Mouse (Mus musculus): ENCODE data around the gene Hal. TPM values are rescaled to one million over a fixed set of nuclear protein-coding genes. Genes with fewer than 3 reads are reported as not detected.

The Hal gene
- polyA plus RNA-seq, 1 experiment from 2014 or later, result not detected

DNA sequence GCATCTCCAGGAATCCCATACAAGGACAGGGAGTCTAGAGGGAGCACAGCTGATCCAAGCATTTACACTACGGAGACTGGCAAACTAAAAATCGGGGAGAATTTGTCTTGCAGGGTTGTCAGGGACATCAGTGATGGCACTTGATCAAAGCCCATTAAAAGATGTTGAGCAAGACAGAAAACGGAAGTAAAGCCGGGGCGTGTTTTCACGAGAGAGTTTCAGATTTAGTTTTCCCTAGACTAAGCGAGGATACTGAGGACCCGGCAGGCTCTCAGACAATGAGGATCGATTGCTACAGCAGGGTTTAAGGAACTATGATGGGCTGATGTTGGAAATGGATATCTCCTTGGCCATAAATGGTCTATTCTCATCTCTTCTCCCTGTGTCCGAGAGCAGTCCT is 78.5 kb downstream of the Hal start:
- H3K36me3 ChIP-seq (ENCODE audit: control insufficient read depth, insufficient read depth, low read length), result no peaks in the 10 kb centered on the region
- ATAC-seq (ENCODE audit: low FRiP score) (no peak), DNase-seq (ENCODE audit: low spot score, missing footprints) (no peak)
- no peak overlapping the region for H3K27ac ChIP-seq (ENCODE audit: low read depth, low read length)
- no peak overlapping the region for H3K9ac ChIP-seq (ENCODE audit: low read length)
- no peaks in the 10 kb centered on the region for H3K9me3 ChIP-seq (ENCODE audit: control insufficient read depth, low read length)
- H3K27me3 ChIP-seq (ENCODE audit: control insufficient read depth, insufficient read depth, low read length), result no peaks in the 10 kb centered on the region
- H3K4me3 ChIP-seq (ENCODE audit: low read depth, low read length), result no peak overlapping the region
- WGBS, result 89% methylated on average over 10 of the region's 10 CpGs
- no peaks in the 10 kb centered on the region for H3K4me1 ChIP-seq (ENCODE audit: control insufficient read depth, insufficient read depth, low read length)
- H3K4me2 ChIP-seq, result no peak overlapping the region

DNA sequence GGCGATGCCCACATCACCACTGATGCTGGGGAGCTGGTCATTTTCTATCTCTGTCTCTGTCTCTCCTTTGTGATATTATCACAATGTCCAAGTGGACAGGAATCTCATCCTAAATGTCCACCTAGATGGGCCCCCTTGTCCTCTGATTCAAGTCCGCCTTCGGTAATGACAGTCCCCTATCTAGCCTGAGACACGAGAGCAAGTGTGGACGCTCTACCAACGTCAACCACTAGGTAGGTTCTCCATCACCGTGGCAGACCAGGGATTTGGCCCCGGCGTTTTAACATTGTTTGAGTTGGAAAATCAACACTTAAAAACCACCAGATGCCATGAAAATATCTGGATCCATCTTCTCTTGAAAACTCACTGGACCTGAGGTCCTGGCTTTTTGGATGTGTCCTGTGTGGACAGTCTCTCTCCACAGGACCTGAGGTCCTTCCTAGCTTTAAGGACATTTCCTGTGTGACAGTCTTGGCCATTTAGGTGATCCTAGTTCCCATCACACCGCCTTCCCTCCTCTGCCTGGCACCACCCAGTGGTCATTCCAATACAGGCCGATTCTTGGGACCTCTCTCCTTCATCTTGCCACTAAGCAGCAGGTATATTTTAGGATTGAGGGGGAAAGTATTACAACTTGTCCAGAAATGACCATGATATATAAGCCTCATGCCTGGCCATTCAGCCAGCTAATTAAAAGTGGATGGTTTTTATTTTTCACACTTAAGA is 79.4 kb downstream of the Hal start:
- Histone ChIP-seq H3K4me2 (no peak overlapping the region), H3K4me1 (ENCODE audit: control insufficient read depth, insufficient read depth, low read length) (no peaks in the 10 kb centered on the region), H3K36me3 (ENCODE audit: control insufficient read depth, insufficient read depth, low read length) (no peaks in the 10 kb centered on the region), H3K27me3 (ENCODE audit: control insufficient read depth, insufficient read depth, low read length) (no peaks in the 10 kb centered on the region), H3K9me3 (ENCODE audit: control insufficient read depth, low read length) (no peaks in the 10 kb centered on the region), H3K4me3 (ENCODE audit: low read depth, low read length) (no peak overlapping the region), H3K9ac (ENCODE audit: low read length) (no peak overlapping the region), H3K27ac (ENCODE audit: low read depth, low read length) (no peak overlapping the region)
- no peak for ATAC-seq (ENCODE audit: low FRiP score)
- peak; percentile 77 for DNase-seq (ENCODE audit: low spot score, missing footprints)
- 90% methylated on average over 11 of the region's 11 CpGs for WGBS

DNA sequence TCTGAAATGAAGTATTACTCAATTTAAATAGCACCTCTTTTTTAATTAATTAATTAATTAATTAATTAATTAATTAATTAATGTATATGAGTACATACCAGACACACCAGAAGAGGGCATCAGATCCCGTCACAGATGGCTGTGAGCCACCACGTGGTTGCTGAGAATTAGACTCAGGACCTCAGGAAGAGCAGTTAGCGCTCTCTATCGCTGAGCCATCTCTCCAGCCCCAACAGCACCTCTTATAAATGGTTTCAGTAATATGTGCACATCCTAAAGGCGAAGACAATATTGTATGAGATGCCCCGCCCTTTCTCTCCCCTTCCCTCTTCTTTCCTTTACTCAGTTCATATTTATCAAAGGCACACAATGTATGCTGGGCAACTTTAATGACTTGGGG is 80.1 kb downstream of the Hal start:
- Histone ChIP-seq H3K27ac (ENCODE audit: low read depth, low read length) (no peak overlapping the region), H3K4me1 (ENCODE audit: control insufficient read depth, insufficient read depth, low read length) (no peaks in the 10 kb centered on the region), H3K36me3 (ENCODE audit: control insufficient read depth, insufficient read depth, low read length) (no peaks in the 10 kb centered on the region), H3K27me3 (ENCODE audit: control insufficient read depth, insufficient read depth, low read length) (no peaks in the 10 kb centered on the region), H3K4me2 (no peak overlapping the region), H3K9ac (ENCODE audit: low read length) (no peak overlapping the region), H3K9me3 (ENCODE audit: control insufficient read depth, low read length) (no peaks in the 10 kb centered on the region), H3K4me3 (ENCODE audit: low read depth, low read length) (no peak overlapping the region)
- DNase-seq (ENCODE audit: low spot score, missing footprints) (peak; percentile 73), ATAC-seq (ENCODE audit: low FRiP score) (no peak)
- WGBS, result 90% methylated on average over 6 of the region's 6 CpGs

Other genes with a start within 250 kb of the Hal start
- gene Elk3, start 177.6 kb upstream of the Hal start, polyA plus RNA-seq (2014; fragmentation: Nextera tagmentation; extraction: Ambion mirVana), result 12.2 and 13.6 TPM in 2 replicates
- 172 and 190 TPM in 2 replicates for gene Lta4h, start 35.4 kb upstream of the Hal start, polyA plus RNA-seq (2014; fragmentation: Nextera tagmentation; extraction: Ambion mirVana)
- 0.11 TPM in 1 of 2 replicates, not detected in the other for gene Amdhd1, start 51.3 kb downstream of the Hal start, polyA plus RNA-seq (2014; fragmentation: Nextera tagmentation; extraction: Ambion mirVana)
- 0.44 and 0.47 TPM in 2 replicates for gene Ccdc38, start 51.9 kb downstream of the Hal start, polyA plus RNA-seq (2014; fragmentation: Nextera tagmentation; extraction: Ambion mirVana)
- gene Snrpf, start 100.9 kb downstream of the Hal start, polyA plus RNA-seq (2014; fragmentation: Nextera tagmentation; extraction: Ambion mirVana), result 145 and 150 TPM in 2 replicates
- gene Ntn4, start 151.9 kb downstream of the Hal start, polyA plus RNA-seq (2014; fragmentation: Nextera tagmentation; extraction: Ambion mirVana), result 1.8 and 2.6 TPM in 2 replicates